Mouse (Mus musculus) olfactory bulb, adult 2 months (tissue): ENCODE results near the gene Igf1r. TPM values are rescaled to one million over a fixed set of nuclear protein-coding genes. Genes with fewer than 3 reads are reported as not detected.

Source experiments
- H3K27ac ChIP-seq: fragments of 200-500 bp; 2 replicates; pipeline ENCODE4 v1.5.1; 2012; ENCODE audit warnings: low read depth, low read length; ENCODE audit not compliant: insufficient read depth
- H3K4me1 ChIP-seq: fragments of 200-500 bp; 2 replicates; pipeline ENCODE4 v1.6.1; 2012; ENCODE audit warnings: low read length; ENCODE audit not compliant: control insufficient read depth, insufficient read depth
- H3K4me3 ChIP-seq: fragments of 200-500 bp; 2 replicates; pipeline ENCODE4 v1.5.1; 2012; ENCODE audit warnings: mild to moderate bottlenecking, low read depth, low read length, moderate library complexity; ENCODE audit not compliant: insufficient read depth
- CTCF ChIP-seq: fragments of 200-500 bp; IDR thresholded peaks from 2 replicates; pipeline ENCODE4 v1.5.1; 2012; ENCODE audit warnings: low read depth, mild to moderate bottlenecking, low read length, moderate library complexity; ENCODE audit not compliant: insufficient read depth
- POLR2A ChIP-seq: fragments of 200-500 bp; IDR thresholded peaks from 2 replicates; pipeline ENCODE4 v1.6.1; 2012; ENCODE audit warnings: mild to moderate bottlenecking, low read depth, low read length, moderate library complexity; ENCODE audit not compliant: insufficient read depth
- WGBS: fragments of 180-500 bp; shearing (Covaris S2); methylation state at CpG from one replicate; pipeline ENCODE4 v1.1.7; 2018; 5-methylcytosine and 5-hydroxymethylcytosine counted together
- polyA plus RNA-seq: library from polyadenylated mRNA; stranded (reverse); fragments of >200 nt; gene quantifications from 2 replicates; pipeline ENCODE4 v1.2.4, GENCODE M21; 2012; ENCODE audit warnings: low replicate concordance; ENCODE audit not compliant: missing spikeins, insufficient read depth, insufficient read length

Gene Igf1r
- polyA plus RNA-seq, 1 experiment: 26.5 TPM

DNA sequence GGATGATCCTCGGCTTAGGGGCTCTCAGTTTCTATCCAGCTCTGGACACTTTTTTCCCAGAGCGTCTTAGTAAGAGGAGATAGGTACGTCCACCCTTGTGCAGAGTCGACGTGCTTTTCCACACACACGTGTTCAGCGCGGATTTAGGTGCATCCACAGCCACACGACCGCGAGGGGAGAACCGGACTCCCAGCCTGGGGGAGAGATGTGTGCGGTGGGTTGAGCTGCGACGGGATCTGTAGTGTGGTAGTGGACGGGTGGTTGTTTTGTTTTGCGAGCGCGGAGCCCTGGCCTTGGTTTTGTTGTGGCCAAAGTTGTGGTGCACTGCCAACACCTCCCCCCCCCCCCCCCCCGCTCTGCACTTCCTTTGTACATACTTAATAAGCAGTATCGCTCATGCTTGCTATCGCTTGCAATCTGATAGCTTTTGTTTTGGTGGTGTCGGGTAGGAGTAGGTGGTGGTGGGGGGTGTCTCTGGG lies 1.2 kb downstream of the Igf1r start:
- Histone ChIP-seq H3K4me1 (peaks cover 22% of the 10 kb centered on the region), H3K27ac (no peak overlapping the region), H3K4me3 (peak overlapping the region; percentile 100)
- WGBS: under 1% methylated on average over 23 of the region's 23 CpGs
- no peak for TF ChIP-seq CTCF

DNA sequence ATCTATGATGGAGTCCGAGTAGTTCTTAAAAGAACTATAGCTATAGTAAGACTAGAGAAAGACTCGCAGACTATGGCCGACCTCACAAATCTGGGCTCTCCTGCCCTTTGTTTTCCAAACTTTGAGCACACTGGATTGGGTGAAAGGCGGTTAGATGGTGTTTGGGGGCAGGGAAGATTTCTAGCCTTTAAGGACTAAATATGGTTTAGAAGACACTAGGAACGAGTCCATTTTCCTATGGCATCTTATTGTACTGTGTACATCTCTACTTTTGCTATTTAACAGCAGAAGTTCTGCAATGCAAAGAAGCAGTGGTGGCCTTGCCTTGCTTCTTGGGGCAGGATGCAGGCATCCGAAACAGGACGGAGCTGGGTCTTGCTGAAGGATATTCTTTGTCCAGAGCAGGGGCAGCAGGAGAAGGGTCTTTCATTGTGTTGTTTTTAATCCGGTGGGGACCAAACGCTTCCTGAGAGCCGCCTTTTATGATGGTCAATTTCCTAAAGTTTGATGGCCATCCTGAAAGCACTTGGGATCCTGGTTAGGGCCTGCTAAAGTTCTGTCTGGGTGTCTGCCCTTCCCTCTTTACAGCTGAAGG lies 2.1 kb downstream of the Igf1r start:
- WGBS: 34% methylated on average over 10 of the region's 10 CpGs
- peaks cover 22% of the 10 kb centered on the region for H3K4me1 ChIP-seq
- H3K27ac ChIP-seq: no peak overlapping the region
- TF ChIP-seq CTCF: no peak
- TF ChIP-seq POLR2A: no peak
- H3K4me3 ChIP-seq: peak overlapping the region; percentile 100

DNA sequence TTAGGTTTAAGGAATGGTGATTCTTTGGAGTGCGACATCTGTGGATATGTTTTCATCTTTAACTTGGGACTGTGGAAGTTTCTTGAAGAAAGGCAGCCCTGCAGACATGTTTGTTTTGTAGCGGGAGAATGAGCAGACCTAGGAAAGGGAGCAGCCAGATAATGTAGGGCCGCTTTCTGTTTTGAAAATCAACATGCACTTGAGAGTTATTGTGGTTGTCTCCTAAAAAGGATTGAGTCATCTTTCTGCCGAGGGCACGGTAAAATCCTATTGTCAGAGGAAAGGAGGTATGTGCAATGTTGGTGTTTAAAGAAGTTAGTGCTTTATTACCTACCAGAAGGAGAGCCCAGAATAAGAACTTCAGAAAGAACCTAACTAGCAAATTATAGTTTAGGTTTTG lies 2.6 kb downstream of the Igf1r start:
- Histone ChIP-seq H3K4me1 (peaks cover 26% of the 10 kb centered on the region), H3K4me3 (no peak overlapping the region), H3K27ac (no peak overlapping the region)
- TF ChIP-seq CTCF (no peak), POLR2A (no peak)
- 43% methylated on average over 5 of the region's 5 CpGs for WGBS

DNA sequence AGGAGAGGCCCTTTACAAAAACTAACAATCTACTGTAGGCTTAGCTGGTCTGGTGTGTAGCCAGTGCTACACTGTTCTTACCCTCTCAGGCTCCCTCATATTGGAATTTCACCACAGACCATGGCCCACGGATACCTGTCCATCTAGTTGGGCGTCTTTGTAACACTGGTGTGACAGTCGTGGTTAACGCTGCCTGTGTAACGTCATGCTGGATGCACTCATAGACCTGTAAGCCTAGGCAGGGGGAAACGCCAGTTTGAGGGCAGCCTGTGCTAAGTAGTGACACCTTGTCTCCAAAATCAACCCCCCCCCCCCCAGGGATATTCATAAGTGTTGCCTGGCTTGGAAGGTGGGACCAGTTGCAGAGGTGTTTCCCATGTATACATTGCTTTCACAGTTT lies 4.7 kb downstream of the Igf1r start:
- Histone ChIP-seq H3K4me3 (no peak overlapping the region), H3K27ac (no peak overlapping the region), H3K4me1 (peaks cover 27% of the 10 kb centered on the region)
- 84% methylated on average over 6 of the region's 6 CpGs for WGBS
- TF ChIP-seq CTCF: no peak
- no peak for TF ChIP-seq POLR2A

DNA sequence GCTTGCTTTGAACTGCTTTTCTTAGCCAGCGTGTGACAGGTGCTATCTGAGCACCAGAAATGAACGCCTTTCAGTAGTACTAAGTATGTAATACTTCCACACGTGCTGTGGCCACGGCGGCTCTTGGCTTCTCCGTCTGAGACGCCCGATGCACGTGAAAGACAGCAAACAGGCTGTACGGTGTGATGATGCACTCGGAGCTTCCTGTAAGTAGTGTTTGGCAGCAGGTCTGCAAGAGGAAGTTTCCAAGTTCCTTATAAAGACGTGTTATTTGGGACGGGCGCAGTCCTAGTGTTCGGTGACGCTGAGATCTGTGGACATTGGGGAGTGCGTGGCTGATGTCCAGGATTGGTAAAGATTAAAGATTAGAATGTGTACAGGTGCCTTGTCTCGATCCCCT lies 5.4 kb downstream of the Igf1r start:
- H3K4me1 ChIP-seq: peaks cover 27% of the 10 kb centered on the region
- WGBS: 69% methylated on average over 18 of the region's 18 CpGs
- no peak for TF ChIP-seq POLR2A
- TF ChIP-seq CTCF: no peak
- no peak overlapping the region for H3K27ac ChIP-seq
- H3K4me3 ChIP-seq: no peak overlapping the region

DNA sequence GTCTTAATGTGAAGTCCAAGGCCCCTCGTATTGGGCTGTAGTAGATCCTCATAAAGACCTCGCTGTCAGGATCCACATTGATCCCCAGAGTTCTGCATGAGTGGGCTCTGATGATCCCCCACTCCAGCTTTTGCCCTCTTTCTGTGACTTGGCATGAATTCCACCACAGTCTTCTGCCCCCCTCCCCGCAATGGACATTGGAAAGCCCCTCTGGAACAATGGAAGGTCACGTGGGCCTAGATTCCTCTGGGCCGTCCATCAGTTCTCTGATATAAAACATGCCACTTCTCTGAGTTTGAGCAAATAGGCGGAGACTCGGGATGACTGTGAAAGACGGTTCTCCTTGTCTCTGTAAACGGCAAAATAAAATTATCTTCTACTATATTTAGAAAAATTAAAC lies 8.1 kb downstream of the Igf1r start:
- TF ChIP-seq CTCF: no peak
- no peak for TF ChIP-seq POLR2A
- H3K27ac ChIP-seq: no peak overlapping the region
- peaks cover 24% of the 10 kb centered on the region for H3K4me1 ChIP-seq
- 77% methylated on average over 9 of the region's 9 CpGs for WGBS
- no peak overlapping the region for H3K4me3 ChIP-seq

DNA sequence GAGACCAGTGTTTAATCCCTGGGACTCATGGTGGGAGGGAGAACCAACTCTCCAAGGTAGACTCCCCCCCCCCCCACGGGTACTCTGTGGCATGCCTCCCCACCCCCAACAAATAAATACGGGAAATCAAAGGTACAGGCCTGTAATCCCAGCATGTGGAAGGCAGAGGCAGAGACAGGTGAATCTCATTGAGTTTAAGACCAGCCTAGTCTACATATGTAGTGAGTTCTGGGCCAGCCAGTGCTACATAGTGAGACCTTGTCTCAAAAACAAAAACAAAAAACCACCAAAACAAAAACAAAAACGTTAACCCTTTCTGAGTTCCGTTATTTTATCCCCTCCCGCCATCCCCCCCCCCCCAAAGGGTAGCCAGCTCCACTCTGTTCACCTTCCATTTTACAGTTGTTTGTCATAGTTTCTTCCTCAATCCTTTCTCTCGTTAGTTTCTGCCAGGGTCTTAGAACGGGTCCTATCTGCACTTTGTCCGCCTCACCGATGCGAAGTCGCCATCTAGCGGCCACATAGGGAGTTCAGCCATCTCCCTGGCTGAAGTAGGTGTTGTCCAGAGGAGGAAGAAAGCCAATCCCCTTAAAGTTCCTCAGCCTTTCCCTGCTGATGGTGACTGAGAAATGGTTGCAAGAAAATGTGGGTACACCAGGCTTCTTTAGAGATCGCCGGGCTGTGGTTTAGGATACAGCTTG lies 9.1 kb downstream of the Igf1r start:
- peaks cover 31% of the 10 kb centered on the region for H3K4me1 ChIP-seq
- 14% methylated on average over 14 of the region's 14 CpGs for WGBS
- TF ChIP-seq POLR2A (no peak), CTCF (peak; percentile 90)
- H3K27ac ChIP-seq: no peak overlapping the region
- no peak overlapping the region for H3K4me3 ChIP-seq

DNA sequence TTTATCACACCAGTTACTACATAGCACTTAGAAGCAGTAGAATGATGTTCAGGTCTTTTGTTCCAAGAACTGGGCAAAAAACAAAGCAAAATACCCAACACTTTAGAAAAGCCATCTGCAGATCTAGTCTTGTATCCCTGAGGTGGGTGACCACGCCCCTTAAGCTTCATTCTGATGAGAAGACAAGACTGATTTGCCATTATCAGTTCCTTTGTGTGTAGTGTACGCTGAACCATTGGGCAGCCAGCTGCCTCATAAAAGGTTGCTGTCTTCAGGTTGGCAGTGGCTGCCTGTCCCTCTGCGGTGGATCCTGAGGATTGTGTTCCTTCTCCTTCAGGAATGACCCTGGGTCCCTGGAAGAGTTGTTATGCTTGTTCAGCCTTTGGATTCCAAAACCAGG lies 11.1 kb downstream of the Igf1r start:
- H3K4me1 ChIP-seq: peaks cover 33% of the 10 kb centered on the region
- H3K27ac ChIP-seq: no peak overlapping the region
- 90% methylated on average over 3 of the region's 3 CpGs for WGBS

DNA sequence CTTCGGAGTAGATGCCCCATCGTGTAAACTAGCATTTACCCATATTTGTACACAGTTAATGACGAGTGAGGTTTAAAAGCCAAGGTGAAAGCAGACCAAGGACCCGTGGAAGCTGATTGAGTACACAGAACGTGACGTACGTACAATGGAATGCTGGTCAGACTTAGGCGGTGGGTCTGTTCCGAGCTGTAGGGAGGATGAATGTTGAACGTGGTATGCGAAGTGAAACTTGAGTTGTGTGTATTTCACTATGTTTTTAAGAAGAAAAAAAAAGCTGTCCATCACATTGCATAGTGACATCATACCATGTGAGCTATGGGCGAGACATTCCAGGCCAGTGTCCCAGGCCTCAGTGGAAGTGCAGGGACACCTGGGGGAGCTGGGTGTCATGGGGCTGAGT lies 15.8 kb downstream of the Igf1r start:
- Histone ChIP-seq H3K4me1 (peaks cover 48% of the 10 kb centered on the region), H3K27ac (no peak overlapping the region), H3K4me3 (no peak overlapping the region)
- 91% methylated on average over 12 of the region's 12 CpGs for WGBS
- TF ChIP-seq CTCF (no peak), POLR2A (no peak)

More for the DNA sequence above, 11.1 kb downstream of the Igf1r start:
- H3K4me3 ChIP-seq: no peak overlapping the region
- TF ChIP-seq POLR2A: no peak

DNA sequence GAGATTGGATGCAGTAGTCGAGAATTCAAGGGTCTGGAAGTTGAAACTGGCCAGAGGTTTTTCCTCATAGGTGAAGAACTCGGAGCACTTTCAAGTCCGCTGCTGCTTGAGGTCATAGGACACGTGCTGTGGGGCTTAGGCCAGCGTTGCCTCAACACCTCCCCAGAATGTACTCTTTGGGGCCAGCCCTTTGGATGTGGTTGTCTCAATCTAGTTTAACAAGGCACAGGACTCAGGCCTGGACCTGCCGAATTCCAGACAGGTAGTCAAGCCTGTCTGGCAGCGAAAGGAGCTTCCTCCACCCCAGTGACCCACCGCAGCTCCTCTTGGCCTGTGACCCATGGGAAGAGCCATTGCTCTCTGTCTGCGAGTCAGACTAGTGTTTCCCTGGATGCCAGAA lies 16.4 kb downstream of the Igf1r start:
- H3K4me1 ChIP-seq: peaks cover 48% of the 10 kb centered on the region
- no peak overlapping the region for H3K4me3 ChIP-seq
- WGBS: 95% methylated on average over 9 of the region's 9 CpGs
- TF ChIP-seq CTCF (no peak), POLR2A (no peak)
- no peak overlapping the region for H3K27ac ChIP-seq
